Mouse (Mus musculus): Measurements from ENCODE around the gene Knstrn.
A peak's percentile ranks its signal among the peaks of the same experiment; 100 is the strongest.

Gene Knstrn

DNA sequence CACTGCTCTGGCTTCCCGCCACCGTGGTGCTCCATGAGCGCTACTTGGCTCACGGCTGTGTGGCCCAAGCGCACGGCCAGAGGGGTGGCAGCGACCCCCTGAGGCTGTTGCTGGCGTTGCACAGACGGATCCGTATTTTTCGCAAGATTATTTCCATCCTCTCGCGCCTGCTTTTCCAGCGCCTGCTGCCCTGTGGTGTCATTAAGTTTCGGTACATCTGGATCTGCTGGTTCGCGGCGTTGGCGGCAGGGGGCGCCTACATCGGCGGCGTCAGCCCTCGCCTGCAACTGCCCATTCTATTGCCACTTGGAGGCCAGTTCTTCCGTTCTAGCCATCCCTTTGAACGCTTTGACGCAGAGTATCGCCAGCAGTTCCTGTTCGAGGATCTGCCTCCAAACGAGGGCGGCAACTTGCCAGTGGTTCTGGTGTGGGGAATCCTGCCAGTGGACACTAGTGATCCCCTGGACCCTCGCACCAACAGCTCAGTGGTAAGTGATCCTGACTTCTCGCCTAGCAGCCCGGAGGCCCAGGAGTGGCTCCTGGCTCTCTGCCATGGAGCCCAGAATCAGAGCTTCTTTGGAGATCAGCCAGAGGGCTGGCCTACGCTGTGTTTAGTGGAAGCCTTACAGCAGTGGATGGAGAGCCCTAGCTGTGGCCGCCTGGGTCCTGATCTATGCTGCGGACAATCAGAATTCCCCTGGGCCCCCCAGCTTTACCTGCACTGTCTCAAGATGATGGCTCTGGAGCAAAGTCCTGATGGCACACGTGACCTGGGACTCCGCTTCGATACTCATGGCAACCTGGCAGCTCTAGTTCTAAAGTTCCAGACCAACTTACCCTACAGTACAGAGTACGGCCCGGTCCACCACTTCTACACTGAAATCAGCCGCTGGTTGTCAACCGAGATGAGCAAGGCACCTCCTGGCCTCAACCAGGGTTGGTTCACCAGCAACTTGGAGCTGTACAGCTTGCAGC, 23.0 kb upstream of the Knstrn start:
- peak; percentile 83 for DNase-seq

DNA sequence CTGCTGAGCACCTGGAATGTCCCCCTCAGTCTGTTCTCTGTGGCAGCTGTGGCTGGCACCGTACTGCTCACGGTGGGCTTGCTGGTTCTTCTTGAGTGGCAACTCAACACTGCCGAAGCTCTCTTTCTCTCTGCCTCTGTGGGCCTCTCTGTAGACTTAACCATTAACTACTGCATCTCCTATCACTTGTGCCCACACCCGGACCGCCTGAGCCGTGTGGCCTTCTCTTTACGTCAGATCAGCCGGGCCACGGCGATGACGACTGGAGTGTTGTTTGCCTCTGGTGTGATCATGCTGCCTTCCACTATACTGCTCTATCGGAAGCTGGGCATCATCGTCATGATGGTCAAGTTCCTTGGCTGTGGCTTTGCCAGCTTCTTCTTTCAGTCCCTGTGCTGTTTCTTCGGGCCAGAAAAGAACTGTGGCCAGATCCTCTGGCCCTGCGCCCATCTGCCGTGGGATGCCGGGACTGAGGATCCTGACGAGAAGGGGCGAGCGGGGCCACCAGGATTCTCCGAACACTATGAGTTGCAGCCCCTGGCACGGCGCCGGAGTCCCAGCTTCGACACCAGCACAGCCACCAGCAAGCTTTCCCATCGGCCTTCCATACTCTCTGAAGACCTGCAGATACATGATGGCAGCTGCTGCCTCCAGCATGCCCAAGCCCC, 22.1 kb upstream of the Knstrn start:
- DNase-seq = no peak

DNA sequence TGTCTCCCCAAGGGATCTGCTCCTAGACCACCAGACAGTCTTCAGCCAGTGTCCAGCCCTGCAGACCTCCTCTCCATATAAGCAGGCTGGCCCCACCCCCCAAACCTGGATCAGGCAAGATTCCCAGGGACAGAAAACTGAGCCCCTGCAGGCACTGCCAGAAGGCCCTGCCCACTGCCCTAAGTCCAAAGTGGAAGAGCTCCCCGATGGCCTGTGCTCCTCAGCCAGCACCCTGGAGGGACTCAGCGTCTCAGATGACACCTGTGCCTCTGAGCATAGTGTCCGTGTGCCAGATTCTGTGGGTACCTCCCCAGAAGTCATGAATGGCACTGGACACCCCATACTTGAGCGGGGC, 21.6 kb upstream of the Knstrn start:
- DNase-seq = no peak

DNA sequence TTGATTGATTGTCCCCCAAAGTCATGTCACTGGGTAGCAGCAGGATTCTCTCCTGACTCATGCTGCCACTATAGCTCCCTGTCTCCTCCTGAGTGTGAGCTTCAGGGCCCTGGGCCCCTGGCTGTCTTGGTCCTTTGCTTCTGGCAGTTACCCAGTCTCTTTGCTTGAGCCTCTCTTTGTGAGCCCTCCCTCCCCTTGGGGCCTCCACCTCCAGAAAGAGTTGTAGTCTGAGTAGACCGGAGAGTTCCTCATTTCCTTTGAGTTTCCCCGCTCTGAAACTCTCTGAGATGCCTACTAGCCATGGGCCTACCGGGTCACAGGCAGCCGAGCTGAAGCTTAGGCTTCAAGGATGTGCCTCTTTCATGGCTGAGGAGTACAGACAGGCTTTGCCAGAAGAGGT, 20.2 kb upstream of the Knstrn start:
- no peak for DNase-seq

DNA sequence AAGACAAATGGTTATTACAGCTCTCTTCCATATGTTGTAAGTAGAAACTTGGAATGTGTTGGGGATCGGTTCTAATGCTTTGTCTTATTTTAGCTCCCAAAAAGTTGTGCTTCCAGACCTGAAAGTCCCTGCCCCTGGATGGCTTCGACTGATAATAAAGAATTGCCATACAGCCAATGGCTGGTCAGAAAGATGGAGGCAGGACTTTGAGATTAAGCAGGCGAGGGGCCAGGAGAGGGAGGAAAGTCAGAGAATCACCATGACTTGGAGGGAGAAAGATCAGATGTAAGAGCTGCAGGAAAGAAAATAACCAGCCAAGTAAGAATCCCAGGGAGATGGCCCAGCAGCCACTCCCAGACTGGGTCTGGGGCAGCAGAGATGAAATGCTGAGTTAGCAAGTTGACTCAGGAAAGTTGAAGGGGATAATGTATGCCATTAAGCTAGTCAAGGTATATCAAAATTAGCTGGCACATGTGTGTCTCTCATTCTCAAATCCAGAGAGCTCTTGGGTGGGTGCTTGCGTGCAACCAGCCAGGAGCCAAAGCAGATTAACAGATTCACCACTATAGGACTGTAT, 11.2 kb upstream of the Knstrn start:
- no peak for DNase-seq

DNA sequence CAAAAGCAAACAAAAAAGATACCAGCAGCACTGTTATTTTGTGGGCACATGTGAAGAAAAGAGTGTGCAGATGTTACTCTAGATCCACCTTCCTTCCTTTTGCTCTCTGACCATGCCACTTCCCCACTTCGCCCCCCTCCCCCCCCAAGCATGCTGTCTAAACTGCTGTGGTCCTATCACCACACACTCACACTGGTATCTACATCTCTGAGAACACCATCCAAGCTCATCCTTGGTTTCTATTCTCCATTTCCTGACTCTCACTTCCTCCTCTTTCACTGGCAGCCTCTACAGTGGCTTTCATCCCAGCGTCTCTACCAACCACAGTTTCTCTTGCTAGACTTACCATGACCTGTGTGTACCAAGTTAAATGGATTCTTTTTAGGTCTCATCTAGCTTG, 9.3 kb upstream of the Knstrn start:
- no peak for DNase-seq

DNA sequence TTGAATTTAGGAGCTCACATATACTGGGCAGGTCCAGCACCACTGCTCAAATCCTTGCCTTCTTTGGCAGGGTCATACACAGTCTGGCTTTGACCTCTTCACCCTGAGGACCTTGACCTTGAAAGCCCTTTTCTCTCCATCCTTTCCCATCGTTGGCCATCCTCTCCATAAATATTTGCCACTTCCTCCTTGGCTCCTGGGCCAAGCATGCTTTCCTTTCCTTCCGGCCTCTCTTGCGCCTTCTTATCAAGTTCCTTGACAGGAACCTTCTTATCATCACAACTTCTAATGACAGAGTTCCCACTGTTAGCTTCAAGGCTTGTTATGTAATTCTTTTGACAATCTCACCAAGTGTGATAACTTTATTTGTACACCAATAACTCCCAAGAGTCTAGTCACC, 8.7 kb upstream of the Knstrn start:
- no peak for DNase-seq

DNA sequence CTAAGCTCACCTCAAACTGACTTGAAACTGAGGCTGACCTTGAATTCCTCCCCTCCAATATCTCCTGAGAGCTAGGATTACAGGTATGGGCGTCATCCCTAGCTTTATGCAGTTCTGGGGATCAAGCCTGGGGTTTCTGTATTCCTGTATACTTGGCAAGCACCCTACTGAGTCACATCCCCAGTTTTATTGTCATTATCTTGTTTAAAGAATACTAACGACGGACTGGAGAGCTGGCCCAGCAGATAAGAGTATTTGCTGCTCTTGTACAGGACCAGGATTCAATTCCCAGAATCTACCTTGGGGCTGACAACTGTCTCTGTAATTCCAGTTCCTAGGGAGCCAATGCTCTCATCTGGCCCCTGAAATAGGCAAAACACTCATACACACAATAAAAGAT, 8.0 kb upstream of the Knstrn start:
- DNase-seq = no peak

DNA sequence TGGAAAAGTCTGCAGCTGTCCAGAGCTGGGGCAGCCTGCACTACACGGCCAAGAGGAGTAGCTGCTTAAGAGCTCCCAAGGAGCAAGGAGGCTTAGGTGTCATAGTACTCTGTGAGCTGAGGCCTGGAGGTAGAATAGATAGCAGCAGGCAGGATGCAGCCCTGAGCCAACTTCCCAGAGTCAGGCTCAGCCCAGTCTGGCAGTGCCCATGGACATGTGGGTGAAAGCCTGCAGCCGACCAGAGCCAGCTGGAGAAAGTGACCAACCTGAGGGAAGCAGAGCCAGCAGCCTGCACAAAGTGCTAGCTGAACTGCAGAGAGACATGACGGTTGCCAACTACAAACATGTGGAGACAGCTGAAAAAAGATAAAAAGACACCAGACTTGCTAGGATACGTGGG, 6.9 kb upstream of the Knstrn start:
- DNase-seq = peak; percentile 7

DNA sequence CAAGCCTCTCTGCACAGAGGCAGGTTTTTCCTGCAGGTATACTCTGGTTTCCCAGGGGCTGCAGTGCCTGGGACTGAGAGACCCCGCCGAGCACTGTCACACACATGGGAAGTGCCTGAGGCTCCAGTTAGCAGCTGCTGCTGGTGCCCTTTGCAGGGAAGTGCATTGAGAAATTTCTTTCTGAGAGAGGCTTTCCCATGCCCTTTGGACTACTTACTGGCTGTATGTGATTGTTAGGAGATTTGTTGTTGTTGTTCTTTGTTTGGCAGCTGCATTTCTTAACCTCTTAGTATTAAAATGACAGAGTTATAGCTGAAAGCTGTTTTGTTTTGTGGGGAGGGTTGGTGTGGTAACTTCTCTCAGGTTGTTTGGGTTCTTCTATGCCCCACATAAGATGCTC, 2.9 kb upstream of the Knstrn start:
- no peak for DNase-seq

DNA sequence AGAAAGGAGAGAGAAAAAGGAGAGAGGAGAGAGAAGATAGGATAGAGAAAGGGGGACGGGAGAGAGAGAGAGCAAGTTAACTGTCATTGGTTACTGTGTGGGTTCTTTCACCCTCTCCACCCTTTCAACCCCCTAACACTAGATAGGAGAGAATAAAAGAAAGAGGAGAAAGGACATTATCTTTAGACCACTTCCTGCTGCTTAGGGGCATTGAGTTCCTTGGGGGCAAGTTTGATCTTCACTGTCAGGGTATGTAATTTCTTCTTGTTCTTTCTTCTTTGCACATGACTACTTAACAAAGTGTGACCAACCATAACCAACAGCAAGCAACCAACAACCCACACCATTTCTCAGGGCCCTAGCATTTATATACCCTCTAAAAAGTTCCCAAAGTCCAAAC, 1.1 kb upstream of the Knstrn start:
- no peak for DNase-seq

DNA sequence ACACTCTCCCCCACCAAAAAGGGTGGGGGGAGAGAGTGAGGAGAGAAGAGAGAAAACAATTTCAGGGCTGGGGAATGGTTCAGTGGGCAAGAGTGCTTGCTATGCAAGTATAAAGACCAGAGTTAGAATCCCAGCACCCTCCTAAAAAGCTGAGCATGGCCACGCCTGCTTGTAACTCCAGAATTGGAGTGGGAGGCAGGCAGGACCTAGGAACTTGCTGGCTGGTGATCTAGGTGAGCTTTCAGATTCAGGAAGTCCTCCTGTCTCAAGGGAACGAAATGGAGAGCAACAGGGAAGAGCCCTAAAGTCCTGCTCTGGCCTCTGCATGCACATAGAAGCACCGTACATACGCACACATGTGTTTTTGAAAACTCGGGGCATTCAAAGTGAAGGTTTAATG, 9.0 kb downstream of the Knstrn start:
- DNase-seq = no peak

DNA sequence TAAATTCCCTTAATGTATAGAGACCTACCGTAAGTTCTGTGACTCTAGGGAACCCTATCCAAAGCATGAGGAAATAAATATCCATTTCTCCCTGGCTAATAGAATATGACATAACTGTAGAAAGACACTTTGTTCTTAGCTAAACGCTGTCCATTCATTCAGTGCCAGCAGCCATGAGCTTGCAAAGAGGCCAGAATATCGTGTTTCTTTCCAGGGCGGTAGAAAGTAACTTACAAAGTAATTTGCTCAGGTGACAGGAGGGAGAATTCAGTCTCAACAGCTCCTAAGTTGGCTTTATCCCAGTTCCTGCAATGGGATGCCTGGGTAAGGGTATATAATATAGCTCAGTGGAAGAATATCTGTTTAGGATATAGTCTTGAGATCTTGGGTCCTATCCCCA, 10.6 kb downstream of the Knstrn start:
- no peak for DNase-seq

DNA sequence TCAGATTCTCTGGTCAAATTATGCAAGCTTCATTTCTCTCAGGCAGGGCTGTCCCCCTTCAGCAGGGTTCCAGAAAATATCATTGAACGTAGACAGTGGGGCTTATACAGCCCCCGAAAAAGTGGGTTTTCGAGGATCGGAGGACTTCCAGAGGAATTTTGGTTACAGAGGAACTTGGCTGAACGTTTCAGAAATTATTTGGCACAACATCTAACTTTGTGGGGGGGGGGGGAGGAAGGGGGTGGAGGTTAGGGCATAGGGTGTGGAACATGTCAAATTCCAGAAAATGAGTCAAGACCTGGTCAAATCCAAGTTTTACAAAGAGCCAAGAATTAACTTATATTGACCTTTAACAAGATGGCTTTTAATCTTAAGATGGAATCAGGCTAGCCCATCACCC, 15.3 kb downstream of the Knstrn start:
- DNase-seq = no peak

DNA sequence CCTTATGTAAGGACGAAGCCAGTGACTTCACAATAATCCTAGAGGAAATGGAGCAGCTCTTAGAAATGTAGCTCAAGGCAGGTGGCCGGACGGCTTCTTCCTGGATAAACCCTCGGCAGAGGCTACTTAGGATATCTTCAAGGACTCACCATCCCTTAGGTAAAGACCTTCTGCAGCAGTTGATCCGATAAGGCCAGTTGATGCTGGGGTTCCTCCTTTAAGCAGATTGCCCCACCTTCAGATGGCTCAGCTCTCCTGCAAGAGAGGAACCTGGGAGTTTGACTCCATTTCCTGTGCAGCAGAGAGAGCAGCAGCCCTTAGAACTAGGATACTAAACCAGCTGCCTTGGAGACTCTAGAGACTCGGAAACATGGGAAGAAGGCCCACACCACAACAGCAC, 20.3 kb downstream of the Knstrn start:
- DNase-seq = no peak

DNA sequence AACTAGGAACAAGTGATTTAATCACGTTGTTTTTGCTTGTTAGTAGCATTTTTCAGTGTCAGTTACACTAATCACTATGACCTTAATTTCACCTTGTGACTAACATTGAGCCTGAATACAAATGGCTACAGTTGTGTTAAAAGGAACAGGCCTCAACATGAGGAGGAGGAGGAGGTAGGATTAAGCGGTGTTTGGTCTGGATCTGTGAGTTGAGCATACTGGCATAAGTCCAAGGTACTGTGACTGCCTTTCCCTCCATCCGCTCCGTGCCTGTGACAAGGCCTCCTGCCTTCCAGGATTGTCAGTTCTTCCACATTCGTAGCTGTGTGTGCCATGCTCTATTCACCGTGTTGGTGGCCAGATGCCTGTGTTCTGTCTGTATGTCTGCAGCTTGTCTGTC, 21.3 kb downstream of the Knstrn start:
- no peak for DNase-seq

DNA sequence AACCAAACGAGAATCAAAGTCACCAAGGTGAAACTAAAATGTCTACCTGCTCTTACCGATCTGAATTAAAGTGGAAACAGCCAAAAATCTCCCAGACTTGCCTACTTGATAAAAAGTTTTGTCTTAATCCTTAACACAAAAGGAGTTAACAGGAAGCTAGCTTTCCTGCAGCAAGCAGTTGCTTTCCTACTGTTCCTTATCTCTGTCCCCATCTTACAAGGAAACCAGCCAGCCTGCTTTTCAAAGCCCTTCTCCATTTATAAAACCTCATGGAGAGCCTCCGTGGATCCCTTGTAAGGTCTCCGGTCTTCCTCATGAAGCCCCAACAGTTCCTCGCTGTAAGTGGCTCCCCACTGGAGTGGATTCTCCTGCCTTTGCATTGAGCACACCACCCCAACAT, 24.5 kb downstream of the Knstrn start:
- DNase-seq = no peak

DNA sequence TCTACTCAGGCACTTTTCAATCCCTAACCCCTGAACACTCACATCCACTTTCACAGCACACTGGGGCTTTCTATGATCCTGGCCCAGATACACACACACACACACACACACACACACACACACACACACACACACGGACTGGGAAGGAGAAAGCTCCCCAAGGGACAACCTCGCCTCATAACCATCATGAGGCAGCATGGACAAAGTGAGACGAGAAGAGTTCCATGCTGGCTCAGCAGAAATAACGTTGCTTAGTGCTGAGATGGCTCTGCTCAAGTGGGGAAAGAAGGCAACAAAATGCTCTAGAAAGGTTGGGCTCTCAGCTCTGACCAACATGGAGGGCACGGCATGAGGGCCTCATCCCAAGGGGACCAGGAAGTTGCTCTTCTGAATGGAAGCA, 27.4 kb downstream of the Knstrn start:
- no peak for DNase-seq

DNA sequence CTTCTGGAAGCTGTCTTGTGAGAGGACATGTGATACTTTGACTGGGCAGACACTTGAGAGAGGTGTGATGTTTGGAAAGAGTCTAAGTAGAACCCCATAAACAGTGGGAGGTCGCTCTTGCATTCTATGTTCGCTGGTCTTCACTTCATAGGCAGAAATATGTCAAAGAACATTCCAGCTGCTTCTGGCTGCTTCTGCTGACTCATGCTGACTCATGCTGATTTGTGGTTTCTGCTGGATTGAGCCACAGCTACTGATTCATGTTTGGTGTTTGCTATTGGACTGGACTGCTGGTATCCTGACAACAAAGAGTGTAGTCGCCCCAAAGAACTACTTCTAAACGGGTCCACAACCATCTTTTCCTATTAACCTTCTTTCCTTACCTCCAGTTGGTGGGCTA, 28.0 kb downstream of the Knstrn start:
- no peak for DNase-seq

DNA sequence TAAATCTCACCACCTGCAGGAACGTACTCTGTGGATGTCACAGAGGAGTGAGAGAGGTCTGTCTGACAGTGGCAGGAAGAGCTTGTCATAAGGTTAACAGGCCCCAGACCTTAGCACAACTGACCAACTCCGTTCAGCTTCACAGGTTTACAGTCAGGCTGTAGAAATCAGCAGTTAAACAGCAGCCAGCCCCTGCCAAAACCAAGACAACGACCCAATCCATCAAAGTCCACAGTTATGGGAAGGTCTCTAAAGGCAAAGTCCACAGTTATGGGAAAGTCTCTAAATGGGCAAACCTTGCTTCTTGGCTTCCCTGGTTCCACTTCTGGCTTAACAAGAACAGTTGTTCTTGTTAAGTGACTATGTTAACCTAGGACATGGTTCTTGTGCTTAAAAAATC, 30.6 kb downstream of the Knstrn start:
- DNase-seq = no peak

DNA sequence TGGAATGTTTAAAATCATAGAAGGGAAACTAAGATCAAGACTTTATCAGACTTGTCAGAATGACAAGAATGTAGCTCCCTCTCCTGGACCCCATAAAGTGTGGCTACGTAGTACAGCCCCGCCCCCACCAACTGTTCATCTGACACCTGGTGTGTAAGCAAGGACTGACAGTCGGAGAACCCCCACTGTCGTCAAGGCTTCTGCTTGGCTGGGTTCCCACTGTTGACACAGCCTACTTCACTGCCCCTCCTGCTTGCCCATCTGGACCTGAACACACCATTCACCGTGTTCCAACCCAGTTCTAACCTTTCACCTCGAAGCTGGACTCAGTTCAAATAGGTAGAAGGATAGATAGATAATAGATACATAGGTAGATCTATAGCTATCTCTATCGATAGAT, 32.4 kb downstream of the Knstrn start:
- peak; percentile 35 for DNase-seq

DNA sequence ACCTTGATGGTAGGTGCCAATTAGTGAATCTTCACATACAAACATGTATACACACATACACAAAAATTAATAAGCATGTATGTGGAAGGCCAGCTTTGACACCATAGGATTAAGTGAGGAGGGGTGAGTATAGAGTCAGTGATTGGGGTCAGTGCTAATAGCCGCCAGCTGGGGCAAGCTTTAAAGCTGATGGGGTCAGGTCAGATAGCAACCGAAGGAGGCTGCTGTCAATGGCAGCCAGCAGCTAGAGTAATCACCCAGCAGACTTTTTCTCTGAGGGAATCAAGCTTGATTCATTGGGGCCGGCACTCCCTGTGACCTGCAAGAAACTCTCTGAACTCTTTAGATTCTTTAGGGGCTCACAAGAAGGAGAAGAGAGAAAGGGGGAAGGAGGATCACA, 38.0 kb downstream of the Knstrn start:
- DNase-seq = no peak

DNA sequence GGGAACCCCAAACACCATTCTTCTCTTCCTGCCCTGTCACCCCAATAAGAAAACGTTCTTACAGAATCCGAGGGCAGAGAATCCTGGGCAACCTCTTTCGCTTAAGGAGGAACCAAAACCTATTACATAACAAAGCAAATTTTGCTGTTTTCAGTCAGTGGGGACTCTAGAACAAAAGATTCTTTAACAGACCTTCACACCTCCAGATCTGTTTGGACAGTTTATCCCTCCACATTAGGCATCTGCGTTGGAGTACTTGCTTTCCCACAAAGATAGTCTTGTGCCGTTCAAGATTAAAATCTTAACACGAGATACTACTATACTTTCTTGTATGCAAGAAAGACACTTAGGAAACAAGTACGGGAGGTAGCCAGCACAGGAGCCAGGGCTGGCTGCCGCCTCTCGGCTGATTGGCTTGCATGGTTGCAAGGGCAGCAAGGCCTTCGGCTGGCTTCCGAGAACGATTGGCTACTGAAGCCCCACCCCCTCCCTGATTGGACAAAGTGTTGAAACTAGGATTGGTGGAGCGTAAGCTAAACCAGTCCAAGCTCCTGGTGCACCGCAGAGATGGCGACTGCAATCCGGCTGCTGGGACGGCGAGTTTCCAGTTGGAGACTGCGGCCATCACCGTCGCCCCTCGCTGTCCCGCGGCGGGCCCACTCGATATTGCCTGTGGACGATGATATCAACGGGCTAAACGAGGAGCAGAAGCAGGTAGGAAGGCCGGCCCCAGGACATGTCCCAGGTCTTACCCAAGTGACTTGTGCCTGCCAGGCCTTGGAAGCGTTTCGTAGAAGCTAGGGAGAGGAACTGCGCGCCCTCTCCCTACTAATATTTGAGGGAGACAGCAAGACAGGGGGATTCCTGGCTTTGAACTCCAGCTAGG, 47.9 kb downstream of the Knstrn start, which contains the start of gene Ivd:
TSS of gene Ivd (plus strand) at position 501 of the 886 bp plus-strand sequence.
- DNase-seq = peak; percentile 95
